Mouse (Mus musculus) kidney, embryonic 15.5 days (tissue): ENCODE measurements at regions not wholly inside any gene's neighbourhood (a gene's known extent, or its start where the extent isn't known, plus 50 kb on each side); places are given as distances from the start of the nearest gene placed in this dataset.
A peak's percentile ranks its signal among the peaks of the same experiment; 100 is the strongest.

Experiments
- ATAC-seq: fragments of 200-750 bp; cut with Nextera tagmentation; replicated peaks from 2 replicates; pipeline ENCODE4 v1.8.0; 2017; ENCODE audit warnings: moderate TSS enrichment; ENCODE audit not compliant: low FRiP score
- H3K27ac ChIP-seq: fragments of 300-500 bp; sonication (generic); 2 replicates; pipeline ENCODE4 v1.5.1; 2015; ENCODE audit warnings: mild to moderate bottlenecking, inconsistent platforms
- H3K27me3 ChIP-seq: fragments of 300-500 bp; sonication (generic); 2 replicates; pipeline ENCODE4 v1.6.1; 2015; ENCODE audit warnings: inconsistent platforms
- H3K36me3 ChIP-seq: fragments of 300-500 bp; sonication (generic); 2 replicates; pipeline ENCODE4 v1.6.1; 2015; ENCODE audit warnings: inconsistent platforms
- H3K4me1 ChIP-seq: fragments of 300-500 bp; sonication (generic); 2 replicates; pipeline ENCODE4 v1.6.1; 2015; ENCODE audit warnings: inconsistent platforms
- H3K4me2 ChIP-seq: fragments of 300-500 bp; sonication (generic); 2 replicates; pipeline ENCODE4 v1.6.1; 2015; ENCODE audit warnings: moderate library complexity, mild to moderate bottlenecking, inconsistent platforms
- H3K4me3 ChIP-seq: fragments of 300-500 bp; sonication (generic); replicated peaks from 2 replicates; pipeline ENCODE4 v1.5.1; 2015; ENCODE audit warnings: mild to moderate bottlenecking, inconsistent platforms
- H3K9ac ChIP-seq: fragments of 300-500 bp; sonication (generic); 2 replicates; pipeline ENCODE4 v1.6.1; 2015; ENCODE audit warnings: mild to moderate bottlenecking, inconsistent platforms
- H3K9me3 ChIP-seq: fragments of 300-500 bp; sonication (generic); replicated peaks from 2 replicates; pipeline ENCODE4 v1.6.1; 2016; ENCODE audit warnings: inconsistent platforms
- WGBS: fragments of 180-500 bp; shearing (Covaris S2); methylation state at CpG from one replicate; pipeline ENCODE4 v1.1.7; 2015; ENCODE audit warnings: mixed read lengths; 5-methylcytosine and 5-hydroxymethylcytosine counted together

GRCm38 (mm10) chr13:82371579-82371978 lies 588.7 kb downstream of the Cetn3 start:
- Histone ChIP-seq H3K27ac (no peak overlapping the region), H3K27me3 (no peaks in the 10 kb centered on the region), H3K4me2 (no peak overlapping the region), H3K4me1 (no peaks in the 10 kb centered on the region), H3K9ac (no peak overlapping the region), H3K9me3 (no peaks in the 10 kb centered on the region), H3K36me3 (no peaks in the 10 kb centered on the region), H3K4me3 (no peak overlapping the region)
- ATAC-seq, result no peak
- WGBS, result 90% methylated on average over 2 of the region's 2 CpGs

- no peaks in the 10 kb centered on the region for H3K36me3 ChIP-seq
- no peak overlapping the region for H3K9ac ChIP-seq
- H3K27me3 ChIP-seq, result no peaks in the 10 kb centered on the region
- WGBS, result 89% methylated on average over 4 of the region's 4 CpGs
- H3K4me3 ChIP-seq, result no peak overlapping the region
- no peak for ATAC-seq
- no peaks in the 10 kb centered on the region for H3K4me1 ChIP-seq
- H3K27ac ChIP-seq, result no peak overlapping the region
- H3K4me2 ChIP-seq, result no peak overlapping the region
- H3K9me3 ChIP-seq, result no peaks in the 10 kb centered on the region
These were observed 589.7 kb downstream of the Cetn3 start for GRCm38 (mm10) chr13:82372612-82373011.

- no peak overlapping the region for H3K27ac ChIP-seq
- no peaks in the 10 kb centered on the region for H3K27me3 ChIP-seq
- ATAC-seq, result no peak
- H3K4me2 ChIP-seq, result no peak overlapping the region
- no peaks in the 10 kb centered on the region for H3K9me3 ChIP-seq
- H3K4me3 ChIP-seq, result no peak overlapping the region
- H3K4me1 ChIP-seq, result no peaks in the 10 kb centered on the region
- H3K9ac ChIP-seq, result no peak overlapping the region
- H3K36me3 ChIP-seq, result no peaks in the 10 kb centered on the region
These were observed 610.0 kb downstream of the Cetn3 start for GRCm38 (mm10) chr13:82392908-82393307.

GRCm38 (mm10) chr13:82393496-82393895 lies 610.6 kb downstream of the Cetn3 start:
- ATAC-seq, result no peak
- Histone ChIP-seq H3K4me2 (no peak overlapping the region), H3K9me3 (no peaks in the 10 kb centered on the region), H3K9ac (no peak overlapping the region), H3K36me3 (no peaks in the 10 kb centered on the region), H3K27me3 (no peaks in the 10 kb centered on the region), H3K4me1 (no peaks in the 10 kb centered on the region), H3K27ac (no peak overlapping the region), H3K4me3 (no peak overlapping the region)
- 83% methylated on average over 6 of the region's 6 CpGs for WGBS

GRCm38 (mm10) chr13:82413677-82414076 lies 630.8 kb downstream of the Cetn3 start:
- H3K4me2 ChIP-seq, result no peak overlapping the region
- ATAC-seq, result no peak
- H3K4me3 ChIP-seq, result no peak overlapping the region
- no peaks in the 10 kb centered on the region for H3K27me3 ChIP-seq
- no peak overlapping the region for H3K9ac ChIP-seq
- no peaks in the 10 kb centered on the region for H3K9me3 ChIP-seq
- no peak overlapping the region for H3K27ac ChIP-seq
- WGBS, result 81% methylated on average over 3 of the region's 3 CpGs
- H3K4me1 ChIP-seq, result no peaks in the 10 kb centered on the region
- H3K36me3 ChIP-seq, result no peaks in the 10 kb centered on the region

- no peaks in the 10 kb centered on the region for H3K27me3 ChIP-seq
- no peak overlapping the region for H3K9ac ChIP-seq
- H3K36me3 ChIP-seq, result no peaks in the 10 kb centered on the region
- H3K9me3 ChIP-seq, result no peaks in the 10 kb centered on the region
- H3K4me1 ChIP-seq, result no peaks in the 10 kb centered on the region
- H3K4me2 ChIP-seq, result no peak overlapping the region
- H3K27ac ChIP-seq, result no peak overlapping the region
- ATAC-seq, result peak; percentile 88
- H3K4me3 ChIP-seq, result no peak overlapping the region
These were observed 638.1 kb downstream of the Cetn3 start for GRCm38 (mm10) chr13:82420966-82421365.

GRCm38 (mm10) chr13:82423911-82424654 lies 641.2 kb downstream of the Cetn3 start:
- 73% methylated on average over 5 of the region's 5 CpGs for WGBS
- H3K27ac ChIP-seq, result no peak overlapping the region
- no peak overlapping the region for H3K4me2 ChIP-seq
- no peak overlapping the region for H3K4me3 ChIP-seq
- no peak for ATAC-seq
- no peaks in the 10 kb centered on the region for H3K27me3 ChIP-seq
- no peaks in the 10 kb centered on the region for H3K36me3 ChIP-seq
- H3K9ac ChIP-seq, result no peak overlapping the region
- H3K4me1 ChIP-seq, result no peaks in the 10 kb centered on the region
- H3K9me3 ChIP-seq, result no peaks in the 10 kb centered on the region

GRCm38 (mm10) chr13:82424732-82425341 lies 642.0 kb downstream of the Cetn3 start:
- H3K36me3 ChIP-seq, result no peaks in the 10 kb centered on the region
- H3K4me1 ChIP-seq, result no peaks in the 10 kb centered on the region
- H3K9ac ChIP-seq, result no peak overlapping the region
- no peak overlapping the region for H3K4me3 ChIP-seq
- no peak for ATAC-seq
- H3K4me2 ChIP-seq, result no peak overlapping the region
- no peaks in the 10 kb centered on the region for H3K9me3 ChIP-seq
- 60% methylated on average over 10 of the region's 10 CpGs for WGBS
- H3K27me3 ChIP-seq, result no peaks in the 10 kb centered on the region
- no peak overlapping the region for H3K27ac ChIP-seq

GRCm38 (mm10) chr13:82432411-82432810 lies 649.5 kb downstream of the Cetn3 start:
- WGBS, result 64% methylated on average over 2 of the region's 2 CpGs
- Histone ChIP-seq H3K4me3 (no peak overlapping the region), H3K9ac (no peak overlapping the region), H3K4me2 (no peak overlapping the region), H3K27me3 (no peaks in the 10 kb centered on the region), H3K4me1 (no peaks in the 10 kb centered on the region), H3K27ac (no peak overlapping the region), H3K9me3 (no peaks in the 10 kb centered on the region), H3K36me3 (no peaks in the 10 kb centered on the region)
- ATAC-seq, result no peak

- Histone ChIP-seq H3K9ac (no peak overlapping the region), H3K9me3 (no peaks in the 10 kb centered on the region), H3K27me3 (no peaks in the 10 kb centered on the region), H3K36me3 (no peaks in the 10 kb centered on the region), H3K4me2 (no peak overlapping the region), H3K27ac (no peak overlapping the region), H3K4me3 (no peak overlapping the region), H3K4me1 (no peaks in the 10 kb centered on the region)
- no peak for ATAC-seq
- WGBS, result 89% methylated on average over 1 of the region's 1 CpGs
These were observed 656.4 kb downstream of the Cetn3 start for GRCm38 (mm10) chr13:82439294-82439693.

GRCm38 (mm10) chr13:82453650-82454049 lies 670.8 kb downstream of the Cetn3 start:
- no peak for ATAC-seq
- no peaks in the 10 kb centered on the region for H3K9me3 ChIP-seq
- H3K9ac ChIP-seq, result no peak overlapping the region
- H3K4me1 ChIP-seq, result no peaks in the 10 kb centered on the region
- no peak overlapping the region for H3K4me2 ChIP-seq
- no peaks in the 10 kb centered on the region for H3K36me3 ChIP-seq
- H3K4me3 ChIP-seq, result no peak overlapping the region
- H3K27me3 ChIP-seq, result no peaks in the 10 kb centered on the region
- 80% methylated on average over 5 of the region's 5 CpGs for WGBS
- no peak overlapping the region for H3K27ac ChIP-seq

- Histone ChIP-seq H3K27ac (no peak overlapping the region), H3K4me1 (no peaks in the 10 kb centered on the region), H3K9ac (no peak overlapping the region), H3K27me3 (no peaks in the 10 kb centered on the region), H3K9me3 (no peaks in the 10 kb centered on the region), H3K4me2 (no peak overlapping the region), H3K36me3 (no peaks in the 10 kb centered on the region), H3K4me3 (no peak overlapping the region)
- no peak for ATAC-seq
- WGBS, result 83% methylated on average over 7 of the region's 7 CpGs
These were observed 700.5 kb downstream of the Cetn3 start for GRCm38 (mm10) chr13:82483265-82483929.
